Mouse (Mus musculus) liver, postnatal 0 days (tissue): ENCODE data around the gene E2f6.

Source experiments
- CTCF ChIP-seq: sonication (generic); IDR thresholded peaks from 2 replicates; pipeline ENCODE4 v1.5.1; 2016; ENCODE audit warnings: antibody characterized with exemption, low read depth
- EP300 ChIP-seq: IDR thresholded peaks from 2 replicates; pipeline ENCODE4 v1.6.1; 2016; ENCODE audit warnings: antibody characterized with exemption, low read depth, mild to moderate bottlenecking

- TF ChIP-seq CTCF (no peak), EP300 (no peak)
Observed at GRCm38 (mm10) chr12:16844623-16845592, 34.1 kb downstream of the E2f6 start.
